Mouse (Mus musculus): ENCODE measurements around the gene Lrrc74b. TPM values are rescaled to one million over a fixed set of nuclear protein-coding genes. Genes with fewer than 3 reads are reported as not detected.
A peak's percentile ranks its signal among the peaks of the same experiment; 100 is the strongest.

Gene Lrrc74b
- polyA plus RNA-seq, 1 experiment from 2014 or later, result 0.44 TPM

DNA sequence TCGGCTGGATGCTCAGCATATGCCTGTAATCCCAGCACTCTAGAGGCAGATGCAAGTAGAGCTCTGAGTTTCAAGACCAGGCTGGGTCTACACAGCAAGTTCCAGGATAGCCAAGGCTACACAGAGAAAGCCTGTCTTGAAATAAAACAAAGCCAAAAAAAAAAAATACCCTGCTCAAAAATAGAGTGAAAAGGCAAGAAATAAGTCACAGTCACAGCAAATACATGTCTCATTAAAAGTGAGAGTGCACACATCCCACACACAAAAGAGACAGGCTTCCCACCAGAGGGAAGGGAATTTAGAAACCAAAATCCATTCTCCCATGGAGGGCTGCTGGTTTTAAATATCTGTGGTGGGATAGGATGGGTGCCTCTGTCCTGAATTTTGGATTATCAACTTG, 2.5 kb upstream of the Lrrc74b start:
- no peak for ATAC-seq
- Histone ChIP-seq H3K36me3 (ENCODE audit: control insufficient read depth, insufficient read depth) (no peaks in the 10 kb centered on the region), H3K27ac (ENCODE audit: low read depth, low read length) (no peak overlapping the region), H3K27me3 (replicated peaks; ENCODE audit: control insufficient read depth, insufficient read depth, low read length) (no peaks in the 10 kb centered on the region), H3K4me2 (replicated peaks; ENCODE audit: low read depth) (no peak overlapping the region), H3K4me1 (replicated peaks; ENCODE audit: control insufficient read depth, insufficient read depth, low read length) (peaks cover 3% of the 10 kb centered on the region; the same call in 1 of the 2 replicates), H3K9me3 (ENCODE audit: control insufficient read depth) (no peaks in the 10 kb centered on the region), H3K9ac (ENCODE audit: low read depth, low read length) (no peak overlapping the region), H3K4me3 (ENCODE audit: low read depth, low read length) (no peak overlapping the region)
- no peak for TF ChIP-seq CTCF (IDR thresholded peaks at IDR 0.05; ENCODE audit: low read depth)
- WGBS, result 32% methylated on average over 1 of the region's 1 CpGs

- Histone ChIP-seq H3K27ac (ENCODE audit: low read depth, low read length) (peak within 1 kb of the TSS; percentile 57; the same call in 1 of the 2 replicates), H3K9ac (ENCODE audit: low read depth, low read length) (peak within 1 kb of the TSS; percentile 40; the same call in 1 of the 2 replicates), H3K4me2 (replicated peaks; ENCODE audit: low read depth) (peak within 1 kb of the TSS; percentile 59), H3K4me3 (ENCODE audit: low read depth, low read length) (peak within 1 kb of the TSS; percentile 26), H3K27me3 (replicated peaks; ENCODE audit: control insufficient read depth, insufficient read depth, low read length) (no peaks in the 10 kb centered on the region), H3K9me3 (ENCODE audit: control insufficient read depth) (no peaks in the 10 kb centered on the region), H3K4me1 (replicated peaks; ENCODE audit: control insufficient read depth, insufficient read depth, low read length) (peaks cover 3% of the 10 kb centered on the region), H3K36me3 (ENCODE audit: control insufficient read depth, insufficient read depth) (no peaks in the 10 kb centered on the region)
- 11% methylated on average over 10 of the region's 10 CpGs for WGBS
- no peak for TF ChIP-seq CTCF (IDR thresholded peaks at IDR 0.05; ENCODE audit: low read depth)
- ATAC-seq, result peak; percentile 8
Measured at GRCm38 (mm10) chr16:17561751-17562208, 733 bp upstream of the Lrrc74b start, which contains the start of gene P2rx6. Gene P2rx6 (plus strand): TSS chr16:17561885.

DNA sequence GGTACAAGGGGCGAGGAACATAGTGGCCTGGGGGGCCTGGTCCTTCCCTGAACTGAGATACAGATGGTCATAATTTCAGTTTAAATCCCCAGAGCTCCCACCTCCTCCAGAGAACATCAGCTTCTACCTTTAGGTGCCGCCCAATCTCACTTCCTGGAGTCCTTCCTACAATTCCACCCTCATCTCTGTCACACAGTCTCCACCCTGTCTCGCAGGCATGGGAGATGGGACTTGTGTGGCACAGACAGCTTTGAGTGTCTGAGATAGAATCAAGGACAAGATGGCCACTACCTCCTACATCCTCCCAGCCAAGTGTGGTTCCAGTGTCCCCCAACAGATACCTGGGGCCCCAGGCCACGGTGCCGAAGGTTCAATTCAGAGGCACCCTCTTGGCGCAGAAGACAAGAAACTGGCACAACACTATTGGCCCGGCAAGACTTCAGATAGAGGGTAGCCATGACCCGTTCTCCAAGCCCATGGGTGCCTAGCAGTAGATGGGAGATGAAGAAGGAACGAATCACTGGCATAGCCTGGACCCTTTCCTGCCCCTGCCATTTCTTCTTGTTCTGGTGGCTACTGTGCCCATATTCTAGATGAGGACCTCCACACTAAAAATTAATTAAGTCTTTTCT, 1.5 kb downstream of the Lrrc74b start:
- H3K9me3 ChIP-seq (ENCODE audit: control insufficient read depth), result no peaks in the 10 kb centered on the region
- H3K36me3 ChIP-seq (ENCODE audit: control insufficient read depth, insufficient read depth), result no peaks in the 10 kb centered on the region
- peak overlapping the region; percentile 51 for H3K4me2 ChIP-seq (replicated peaks; ENCODE audit: low read depth)
- no peak for ATAC-seq
- no peak overlapping the region for H3K27ac ChIP-seq (ENCODE audit: low read depth, low read length)
- 75% methylated on average over 9 of the region's 9 CpGs for WGBS
- TF ChIP-seq CTCF (IDR thresholded peaks at IDR 0.05; ENCODE audit: low read depth), result no peak
- 0 out of 2 replicates have a peak overlapping the region, but pooled peaks have one; percentile 18 for H3K9ac ChIP-seq (ENCODE audit: low read depth, low read length)
- H3K4me1 ChIP-seq (replicated peaks; ENCODE audit: control insufficient read depth, insufficient read depth, low read length), result peaks cover under 1% of the 10 kb centered on the region
- no peak overlapping the region for H3K4me3 ChIP-seq (ENCODE audit: low read depth, low read length)
- H3K27me3 ChIP-seq (replicated peaks; ENCODE audit: control insufficient read depth, insufficient read depth, low read length), result no peaks in the 10 kb centered on the region

GRCm38 (mm10) chr16:17558811-17559210, 2.2 kb downstream of the Lrrc74b start:
- ATAC-seq, result no peak; the same call in 1 of the 2 replicates
- peak; percentile 8; the same call in 1 of the 2 replicates for TF ChIP-seq CTCF (IDR thresholded peaks at IDR 0.05; ENCODE audit: low read depth)
- H3K36me3 ChIP-seq (ENCODE audit: control insufficient read depth, insufficient read depth), result no peaks in the 10 kb centered on the region
- 6% methylated on average over 5 of the region's 5 CpGs for WGBS
- H3K27me3 ChIP-seq (replicated peaks; ENCODE audit: control insufficient read depth, insufficient read depth, low read length), result no peaks in the 10 kb centered on the region
- H3K4me1 ChIP-seq (replicated peaks; ENCODE audit: control insufficient read depth, insufficient read depth, low read length), result no peaks in the 10 kb centered on the region; the same call in none of the 2 replicates
- peak overlapping the region; percentile 18; the same call in 1 of the 2 replicates for H3K9ac ChIP-seq (ENCODE audit: low read depth, low read length)
- H3K9me3 ChIP-seq (ENCODE audit: control insufficient read depth), result no peaks in the 10 kb centered on the region
- H3K4me3 ChIP-seq (ENCODE audit: low read depth, low read length), result 0 out of 2 replicates have a peak overlapping the region, but pooled peaks have one; percentile 4
- H3K27ac ChIP-seq (ENCODE audit: low read depth, low read length), result no peak overlapping the region
- peak overlapping the region; percentile 51 for H3K4me2 ChIP-seq (replicated peaks; ENCODE audit: low read depth)

DNA sequence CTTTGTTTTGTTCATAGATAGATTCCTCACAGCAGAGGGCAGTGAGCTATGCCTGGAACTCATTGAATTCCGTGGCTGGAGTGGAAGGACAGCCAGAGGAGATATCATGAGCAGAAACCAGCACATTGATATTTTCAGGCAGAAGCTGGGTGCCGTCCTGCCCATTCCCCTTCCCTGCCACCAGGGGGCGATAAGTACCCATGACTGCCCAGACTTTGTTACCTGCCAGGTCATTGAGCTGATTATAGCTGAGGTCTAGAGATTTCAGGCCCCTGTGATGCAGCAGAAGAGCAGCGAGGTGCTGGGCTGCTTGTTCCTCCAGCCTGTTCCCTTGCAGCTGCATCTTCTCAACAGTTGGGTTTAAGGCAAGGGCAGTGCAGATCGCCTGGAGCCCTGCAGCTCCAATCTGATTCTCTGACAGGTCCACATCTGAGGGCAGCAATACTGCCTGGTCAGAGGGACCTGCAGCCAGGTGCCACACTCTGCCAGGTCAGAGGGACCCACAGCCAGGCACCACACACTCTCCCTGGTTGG, 3.0 kb downstream of the Lrrc74b start:
- no peaks in the 10 kb centered on the region for H3K36me3 ChIP-seq (ENCODE audit: control insufficient read depth, insufficient read depth)
- 3% methylated on average over 5 of the region's 5 CpGs for WGBS
- no peak overlapping the region for H3K4me3 ChIP-seq (ENCODE audit: low read depth, low read length)
- H3K27ac ChIP-seq (ENCODE audit: low read depth, low read length), result no peak overlapping the region
- H3K4me2 ChIP-seq (replicated peaks; ENCODE audit: low read depth), result peak overlapping the region; percentile 51
- H3K9ac ChIP-seq (ENCODE audit: low read depth, low read length), result no peak overlapping the region
- ATAC-seq, result 0 out of 2 replicates have a peak, but pooled peaks have one; percentile 9
- peak; percentile 99 for TF ChIP-seq CTCF (IDR thresholded peaks at IDR 0.05; ENCODE audit: low read depth)
- no peaks in the 10 kb centered on the region for H3K9me3 ChIP-seq (ENCODE audit: control insufficient read depth)
- no peaks in the 10 kb centered on the region; the same call in none of the 2 replicates for H3K4me1 ChIP-seq (replicated peaks; ENCODE audit: control insufficient read depth, insufficient read depth, low read length)
- no peaks in the 10 kb centered on the region for H3K27me3 ChIP-seq (replicated peaks; ENCODE audit: control insufficient read depth, insufficient read depth, low read length)

- Histone ChIP-seq H3K4me1 (replicated peaks; ENCODE audit: control insufficient read depth, insufficient read depth, low read length) (no peaks in the 10 kb centered on the region; the same call in none of the 2 replicates), H3K27ac (ENCODE audit: low read depth, low read length) (no peak overlapping the region), H3K4me2 (replicated peaks; ENCODE audit: low read depth) (no peak overlapping the region), H3K36me3 (ENCODE audit: control insufficient read depth, insufficient read depth) (no peaks in the 10 kb centered on the region), H3K27me3 (replicated peaks; ENCODE audit: control insufficient read depth, insufficient read depth, low read length) (no peaks in the 10 kb centered on the region), H3K9ac (ENCODE audit: low read depth, low read length) (no peak overlapping the region), H3K9me3 (ENCODE audit: control insufficient read depth) (no peaks in the 10 kb centered on the region), H3K4me3 (ENCODE audit: low read depth, low read length) (no peak overlapping the region)
- ATAC-seq, result no peak
- WGBS, result 57% methylated on average over 4 of the region's 4 CpGs
- no peak for TF ChIP-seq CTCF (IDR thresholded peaks at IDR 0.05; ENCODE audit: low read depth)
Measured at GRCm38 (mm10) chr16:17556907-17557306, 4.1 kb downstream of the Lrrc74b start.

All from intestine, postnatal 0 days (tissue).